Mouse (Mus musculus) spleen, postnatal 0 days (tissue): ENCODE results near the gene Fgf18. TPM values are rescaled to one million over a fixed set of nuclear protein-coding genes. Genes with fewer than 3 reads are reported as not detected.

Source experiments
- polyA plus RNA-seq: library from polyadenylated mRNA; unstranded; fragments of >200 nt; fragmentation: Nextera tagmentation; extraction: Ambion mirVana; gene quantifications from 2 replicates; pipeline ENCODE4 v1.2.1, GENCODE M21; 2015

Fgf18 gene
- 3.8 TPM in 2 replicates for polyA plus RNA-seq

GRCm38 (mm10) chr11:33147171-33147571 lies at the start of gene Fgf18:
TSS of gene Fgf18 (minus strand) at chr11:33147400.

GRCm38 (mm10) chr11:33162998-33163506 lies 15.9 kb upstream of the Fgf18 start, which contains the start of gene Npm1:
TSS of gene Npm1 (minus strand) at chr11:33163206.

Other genes starting within 250 kb of the Fgf18 start
- 883 and 929 TPM in 2 replicates for gene Npm1, start 15.8 kb upstream of the Fgf18 start, polyA plus RNA-seq
- not detected in 2 replicates for gene Tlx3, start 56.2 kb upstream of the Fgf18 start, polyA plus RNA-seq
- gene Gm12117, start 129.3 kb upstream of the Fgf18 start, polyA plus RNA-seq: not detected in 2 replicates